Mouse (Mus musculus): ENCODE results near the gene Slc39a5.

GRCm38 (mm10) chr10:128401638-128402037 lies 609 bp upstream of the Slc39a5 start:
- TF ChIP-seq POLR2A (IDR thresholded peaks at IDR 0.05; ENCODE audit: low read depth, low read length) (no peak), CTCF (conservative IDR thresholded peaks at IDR 0.05; ENCODE audit: insufficient read depth, insufficient read length, low read depth, low read length) (no peak)
